Mouse (Mus musculus) kidney, postnatal 25 days (tissue): ENCODE data around the gene Serpind1.
A peak's percentile ranks its signal among the peaks of the same experiment; 100 is the strongest.

Source experiments
- DNase-seq, 2 experiments: peaks; one replicate each; pipeline ENCODE4 v3.0.0; 2021; ENCODE audit warnings: mixed read lengths in 2 of 2

Gene Serpind1

DNA sequence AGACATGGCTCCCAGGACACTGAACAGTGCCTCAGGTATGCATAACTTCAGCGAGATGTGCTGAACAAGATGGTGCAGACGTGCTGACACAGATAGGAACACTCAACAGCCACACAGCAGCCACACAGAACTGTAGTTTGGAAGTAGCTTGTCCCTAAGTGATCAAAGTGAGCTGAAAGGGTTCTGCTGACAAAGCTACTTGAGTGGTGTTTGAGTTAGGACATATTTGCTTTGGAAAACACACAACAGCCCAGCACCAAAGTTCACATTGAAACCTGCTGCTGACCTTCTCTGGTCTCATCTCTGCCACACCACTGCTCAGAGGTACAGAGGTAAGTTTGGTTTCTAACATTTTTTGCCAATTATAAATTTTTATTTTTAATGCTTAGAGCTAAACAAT is at the start of gene Serpind1:
TSS of gene Serpind1 (plus strand) at position 256 of the 400 bp plus-strand sequence.
- no peak for DNase-seq

- no peak for DNase-seq
These were observed 48.0 kb upstream of the Serpind1 start for GRCm38 (mm10) chr16:17283151-17283550.

DNA sequence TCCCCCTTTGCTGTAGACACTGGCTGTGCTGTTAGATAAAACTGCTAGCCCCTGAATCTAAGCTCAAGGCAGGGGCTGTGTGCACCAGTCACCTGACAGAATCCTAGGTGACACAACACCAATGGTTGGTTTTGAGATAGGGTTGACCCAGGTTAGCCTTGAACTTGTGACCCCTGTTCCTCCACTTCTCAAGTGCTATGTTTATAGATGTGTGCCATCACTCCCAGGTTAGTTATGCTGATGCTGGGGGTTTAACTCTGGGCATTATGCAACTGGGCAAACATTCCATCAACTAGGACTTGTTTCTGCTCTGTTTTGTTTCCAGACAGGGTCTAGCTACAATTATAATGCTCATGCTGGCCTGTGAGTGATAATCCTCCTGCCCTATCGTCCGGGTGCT is 44.1 kb upstream of the Serpind1 start:
- DNase-seq, result no peak

GRCm38 (mm10) chr16:17291016-17291415 is 40.2 kb upstream of the Serpind1 start:
- DNase-seq, result no peak

- peak; percentile 60 to 86 for DNase-seq
These were observed 38.4 kb upstream of the Serpind1 start for GRCm38 (mm10) chr16:17292751-17293150.

DNA sequence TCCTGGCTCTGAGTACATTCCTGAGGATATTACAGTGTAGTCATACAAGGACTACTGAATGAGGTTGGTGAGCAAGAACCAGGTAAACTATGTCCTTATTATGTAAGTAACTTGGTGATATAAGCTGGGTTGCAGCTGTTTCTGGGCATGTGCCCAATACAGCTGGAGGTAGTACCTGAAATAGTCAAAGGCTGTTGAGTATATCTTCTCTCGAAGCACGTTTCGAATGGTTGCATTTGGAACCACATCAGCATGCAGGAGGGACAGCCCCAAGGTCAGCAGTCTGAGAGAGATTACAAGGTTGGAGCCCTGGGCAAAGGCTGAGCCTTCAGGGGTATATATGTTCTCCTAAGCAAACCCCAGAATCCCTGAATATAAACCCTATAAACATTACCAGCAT is 30.4 kb upstream of the Serpind1 start:
- no peak for DNase-seq

- DNase-seq, result no peak
These were observed 27.5 kb upstream of the Serpind1 start for GRCm38 (mm10) chr16:17303521-17304245.

- no peak for DNase-seq
These were observed 23.7 kb upstream of the Serpind1 start for GRCm38 (mm10) chr16:17307461-17307860.

- DNase-seq, result no peak
These were observed 22.1 kb upstream of the Serpind1 start for GRCm38 (mm10) chr16:17309036-17309435.

DNA sequence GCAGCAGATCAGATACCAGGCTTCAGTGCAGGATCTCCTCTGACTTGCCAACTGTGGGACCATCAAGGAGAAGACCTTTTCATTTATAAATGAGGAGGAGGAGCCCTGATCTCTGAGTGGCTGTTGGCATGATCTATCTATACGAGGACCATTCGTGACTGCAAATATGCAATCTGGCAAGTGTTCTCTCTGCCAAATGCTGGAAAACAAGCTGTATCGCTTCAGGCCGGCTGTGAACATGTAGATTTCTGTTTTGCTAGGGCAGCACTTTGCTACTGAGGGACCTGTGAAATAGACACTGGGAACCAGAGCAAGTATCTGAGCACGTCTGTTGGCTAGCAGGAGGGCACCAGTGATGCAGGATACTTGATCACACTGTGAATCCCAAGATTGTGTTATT is 18.6 kb upstream of the Serpind1 start:
- no peak for DNase-seq

- DNase-seq, result no peak
These were observed 14.6 kb upstream of the Serpind1 start for GRCm38 (mm10) chr16:17316554-17316953.

- peak in 1 of 2 experiments; percentile 27 for DNase-seq
These were observed 9.7 kb upstream of the Serpind1 start for GRCm38 (mm10) chr16:17321481-17321880.

GRCm38 (mm10) chr16:17324745-17325144 is 6.4 kb upstream of the Serpind1 start:
- no peak for DNase-seq

DNA sequence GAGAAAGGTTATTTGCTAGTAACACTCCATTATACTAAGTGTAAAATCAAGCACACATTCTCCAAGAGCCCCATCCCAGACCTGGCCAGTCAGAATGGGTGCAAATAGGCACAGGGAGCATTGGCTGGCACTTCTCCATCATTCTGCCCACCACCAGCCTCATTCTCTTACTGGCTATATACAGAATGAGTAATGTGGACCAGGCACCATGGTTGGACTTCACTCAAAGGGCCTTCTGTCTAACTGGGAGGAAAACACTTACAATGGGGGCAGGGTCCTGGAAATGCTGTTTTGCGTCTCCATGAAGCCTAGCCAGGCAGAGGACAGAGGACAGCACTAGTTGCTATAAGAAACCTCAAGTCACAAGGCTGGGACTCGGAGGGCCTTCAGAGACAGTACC is 5.1 kb upstream of the Serpind1 start:
- DNase-seq, result no peak

GRCm38 (mm10) chr16:17329848-17330570 is 1.2 kb upstream of the Serpind1 start:
- DNase-seq, result no peak

- DNase-seq, result no peak
These were observed 684 bp downstream of the Serpind1 start for GRCm38 (mm10) chr16:17331855-17332254.

- DNase-seq, result no peak
These were observed 3.4 kb downstream of the Serpind1 start for GRCm38 (mm10) chr16:17334574-17334973.

DNA sequence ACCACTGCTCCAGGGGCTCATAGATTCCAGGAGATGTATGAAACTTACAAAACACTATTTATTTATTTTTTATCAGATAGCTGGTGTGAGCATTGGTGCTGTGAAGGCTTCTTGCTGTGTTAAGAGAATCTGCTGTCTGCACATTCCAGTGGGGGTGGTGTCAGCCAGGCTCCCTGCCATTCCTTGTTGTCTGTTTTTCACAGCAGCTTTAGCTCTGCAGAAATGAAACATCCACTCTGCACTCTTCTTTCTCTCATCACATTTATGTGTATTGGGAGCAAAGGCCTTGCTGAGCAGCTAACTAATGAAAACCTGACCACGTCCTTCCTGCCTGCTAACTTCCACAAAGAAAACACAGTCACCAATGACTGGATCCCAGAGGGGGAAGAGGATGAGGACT is 4.9 kb downstream of the Serpind1 start:
- DNase-seq, result no peak

GRCm38 (mm10) chr16:17339701-17340100 is 8.5 kb downstream of the Serpind1 start:
- DNase-seq, result no peak

- no peak for DNase-seq
These were observed 9.5 kb downstream of the Serpind1 start for GRCm38 (mm10) chr16:17340705-17341104.

GRCm38 (mm10) chr16:17341847-17342246 is 10.7 kb downstream of the Serpind1 start:
- no peak for DNase-seq

DNA sequence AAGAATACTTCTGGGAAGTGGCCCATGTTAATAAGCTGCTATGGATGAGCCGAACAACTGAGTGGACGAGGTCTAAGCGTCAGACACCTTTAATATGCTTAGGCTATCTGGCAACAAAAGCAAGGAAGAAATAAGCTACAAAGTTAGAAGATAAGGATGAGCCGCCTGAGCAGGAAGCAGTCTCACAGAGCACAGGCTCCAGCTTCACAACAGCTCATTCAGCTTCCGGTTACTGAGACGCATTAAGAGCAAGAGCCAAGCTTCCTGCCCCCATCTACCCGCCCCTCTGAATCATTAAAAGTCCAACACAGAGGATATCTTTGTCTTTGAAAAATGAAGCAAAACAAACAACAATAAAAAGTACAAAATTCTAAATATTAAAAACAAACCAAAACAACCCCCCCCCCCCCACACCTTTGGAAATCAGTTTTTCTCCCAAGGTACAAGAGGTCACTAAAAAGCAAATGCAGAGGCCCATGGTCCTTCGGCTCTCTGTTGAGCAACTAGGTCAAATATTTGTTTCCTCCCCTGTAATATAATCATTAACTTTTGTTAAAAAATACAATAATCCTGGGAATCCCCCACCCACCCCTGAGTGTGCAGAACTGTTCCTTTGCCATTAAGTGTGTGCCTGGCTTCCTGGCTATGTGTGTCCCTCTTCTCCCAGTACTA is 14.1 kb downstream of the Serpind1 start:
- no peak for DNase-seq

DNA sequence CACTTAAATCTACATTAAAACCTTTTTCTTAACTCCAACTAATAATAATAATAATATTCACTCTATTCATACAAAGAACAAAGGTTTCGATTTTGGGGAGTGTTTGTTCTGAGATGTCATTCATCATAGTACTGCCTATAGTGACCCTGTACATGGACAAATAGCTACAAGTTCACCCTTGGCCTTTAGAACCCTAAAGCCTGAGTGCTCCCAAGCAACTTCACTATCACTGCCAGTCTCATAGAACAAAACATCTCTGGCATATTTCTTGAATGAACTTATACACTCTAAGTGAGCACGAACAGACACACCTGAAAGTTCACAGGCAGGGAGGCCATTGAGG is 14.6 kb downstream of the Serpind1 start:
- DNase-seq, result no peak

DNA sequence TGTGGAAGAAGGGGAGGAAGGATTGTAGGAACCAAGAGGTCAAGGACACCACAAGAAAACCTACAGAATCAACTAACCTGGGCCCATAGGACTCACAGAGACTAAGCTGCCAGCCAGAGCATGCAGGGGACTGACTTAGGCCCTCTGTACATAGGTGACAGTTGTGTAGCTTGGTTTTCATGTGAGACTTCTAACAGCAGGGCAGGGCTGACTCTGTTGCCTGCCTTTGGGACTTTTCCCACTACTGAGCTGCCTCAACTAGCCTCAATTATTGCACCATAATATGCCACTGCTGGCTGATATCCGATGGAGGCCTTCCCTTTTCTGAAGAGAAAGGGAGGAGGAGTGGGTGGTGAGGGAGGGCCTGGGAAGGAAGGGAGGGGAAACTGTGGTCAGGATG is 15.6 kb downstream of the Serpind1 start:
- no peak for DNase-seq
